Mouse (Mus musculus) thymus, postnatal 10 days (tissue): ENCODE measurements around the gene Rabggta.

Experiments used
- DNase-seq, 2 experiments: peaks; one replicate each; pipeline ENCODE4 v3.0.0; 2021; ENCODE audit warnings: low spot score in 2 of 2

The Rabggta gene

GRCm38 (mm10) chr14:55721700-55722437, at the start of gene Rabggta:
Gene Rabggta, minus strand, starts transcription at chr14:55722263.
- peak; percentile 96 to 97 for DNase-seq

- DNase-seq: no peak
Observed at GRCm38 (mm10) chr14:55769087-55769703, 47.1 kb upstream of the Rabggta start.

- DNase-seq: no peak
Observed at GRCm38 (mm10) chr14:55768555-55768954, 46.5 kb upstream of the Rabggta start.

GRCm38 (mm10) chr14:55767519-55768414, 45.7 kb upstream of the Rabggta start:
- DNase-seq: no peak

- no peak for DNase-seq
Observed at GRCm38 (mm10) chr14:55765696-55766095, 43.6 kb upstream of the Rabggta start, which contains the start of gene Ltb4r1. Gene Ltb4r1, plus strand, starts transcription at chr14:55765962.

- no peak for DNase-seq
Observed at GRCm38 (mm10) chr14:55763166-55763565, 41.1 kb upstream of the Rabggta start.

GRCm38 (mm10) chr14:55762001-55762821, 40.1 kb upstream of the Rabggta start:
- peak in 1 of 2 experiments; percentile 37 for DNase-seq

GRCm38 (mm10) chr14:55761163-55761562, 39.1 kb upstream of the Rabggta start, which contains the start of gene Ltb4r2:
Gene Ltb4r2, plus strand, starts transcription at chr14:55761428.
- DNase-seq: no peak

GRCm38 (mm10) chr14:55760156-55760555, 38.1 kb upstream of the Rabggta start:
- peak; percentile 66 to 84 for DNase-seq

- DNase-seq: no peak
Observed at GRCm38 (mm10) chr14:55758363-55758784, 36.3 kb upstream of the Rabggta start, which contains the start of gene Cideb. Gene Cideb, minus strand, starts transcription at chr14:55758458.

GRCm38 (mm10) chr14:55757566-55757965, 35.5 kb upstream of the Rabggta start:
- DNase-seq: no peak

GRCm38 (mm10) chr14:55747051-55747847, 25.2 kb upstream of the Rabggta start:
- no peak for DNase-seq

- no peak for DNase-seq
Observed at GRCm38 (mm10) chr14:55745861-55746237, 23.8 kb upstream of the Rabggta start.

GRCm38 (mm10) chr14:55745180-55745860, 23.3 kb upstream of the Rabggta start, which contains the start of the genes Dhrs1 and Nop9:
Gene Dhrs1, minus strand, starts transcription at chr14:55745690.
Gene Nop9, plus strand, starts transcription at chr14:55745693.
- peak; percentile 81 to 87 for DNase-seq

GRCm38 (mm10) chr14:55743711-55744110, 21.6 kb upstream of the Rabggta start:
- peak; percentile 69 to 90 for DNase-seq

GRCm38 (mm10) chr14:55737086-55737687, 15.1 kb upstream of the Rabggta start:
- no peak for DNase-seq

GRCm38 (mm10) chr14:55735758-55736157, 13.7 kb upstream of the Rabggta start:
- DNase-seq: no peak

- DNase-seq: no peak
Observed at GRCm38 (mm10) chr14:55735334-55735733, 13.3 kb upstream of the Rabggta start.

GRCm38 (mm10) chr14:55734869-55735268, 12.8 kb upstream of the Rabggta start:
- DNase-seq: no peak
